Mouse (Mus musculus) MEL (cell line): Measurements from ENCODE around the gene Fbxl12.

Source experiments
- CTCF ChIP-seq, 3 experiments: IDR thresholded peaks in 2 of 3; conservative IDR thresholded peaks in 1 of 3; 2 replicates each; pipeline ENCODE4 v1.5.1; 2011 to 2012; ENCODE audit warnings: low read length in 3 of 3, low read depth in 2 of 3, mild to moderate bottlenecking in 2 of 3, improper control_type of control experiment in 1 of 3, inconsistent platforms in 1 of 3, mixed read lengths in 1 of 3, moderate library complexity in 1 of 3; ENCODE audit not compliant: control insufficient read depth in 1 of 3, insufficient read depth in 1 of 3, poor library complexity in 1 of 3, severe bottlenecking in 1 of 3
- ETS1 ChIP-seq: IDR thresholded peaks from 2 replicates; pipeline ENCODE4 v1.6.1; 2012; ENCODE audit warnings: low read depth, mild to moderate bottlenecking, inconsistent platforms, low read length, improper control_type of control experiment, moderate library complexity
- GATA1 ChIP-seq: IDR thresholded peaks from 2 replicates; pipeline ENCODE4 v1.6.1; 2011; ENCODE audit warnings: low read depth, low read length, improper control_type of control experiment
- POLR2A ChIP-seq, 2 experiments: IDR thresholded peaks; 2 replicates each; pipeline ENCODE4 v1.6.1; 2011 to 2012; ENCODE audit warnings: low read length in 2 of 2, mild to moderate bottlenecking in 2 of 2, control low read depth in 1 of 2, improper control_type of control experiment in 1 of 2, low read depth in 1 of 2, moderate library complexity in 1 of 2; ENCODE audit not compliant: control insufficient read depth in 1 of 2, insufficient read depth in 1 of 2, poor library complexity in 1 of 2
- RCOR1 ChIP-seq: IDR thresholded peaks from 2 replicates; pipeline ENCODE4 v1.6.1; 2012; ENCODE audit warnings: low read depth, mild to moderate bottlenecking, inconsistent platforms, low read length, improper control_type of control experiment
- TBP ChIP-seq: IDR thresholded peaks from 2 replicates; pipeline ENCODE4 v1.8.0; 2011; ENCODE audit warnings: low read depth, low read length, improper control_type of control experiment
- ZMIZ1 ChIP-seq: IDR thresholded peaks from 2 replicates; pipeline ENCODE4 v1.6.1; 2012; ENCODE audit warnings: low read depth, mild to moderate bottlenecking, inconsistent platforms, low read length, improper control_type of control experiment, moderate library complexity
- ZNF384 ChIP-seq: IDR thresholded peaks from 2 replicates; pipeline ENCODE4 v1.6.1; 2012; ENCODE audit warnings: low read depth, mild to moderate bottlenecking, inconsistent platforms, low read length, improper control_type of control experiment

DNA sequence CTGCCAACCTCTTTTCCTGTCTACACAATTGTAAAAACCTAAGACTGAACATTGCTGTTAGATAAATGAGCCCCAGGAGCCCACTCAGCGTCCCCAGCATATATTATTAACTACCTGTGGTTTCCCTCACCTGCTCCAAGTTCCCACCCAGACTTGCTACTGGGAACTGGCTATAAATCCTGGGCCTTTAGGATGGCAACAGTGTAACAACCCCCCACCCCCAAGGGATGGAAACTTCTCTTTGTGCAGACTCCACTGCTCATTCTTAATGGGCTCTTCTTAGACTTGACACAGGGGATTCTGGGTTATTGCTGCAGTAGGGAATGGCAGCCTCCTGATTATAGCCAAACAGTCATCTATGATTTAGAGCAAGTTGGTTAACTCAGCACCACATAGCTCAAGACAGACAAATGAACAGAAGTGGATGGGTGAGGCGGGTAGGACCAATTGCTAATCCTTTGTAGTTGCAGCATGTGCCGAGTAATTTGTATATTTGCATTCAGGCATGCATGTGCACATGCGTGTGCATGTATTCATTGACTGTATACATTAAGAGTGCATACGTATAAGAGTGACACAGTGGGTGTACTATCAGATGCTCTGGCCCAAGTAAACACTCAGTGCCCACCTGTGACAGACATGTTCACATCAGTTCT, 20.5 kb upstream of the Fbxl12 start:
- TF ChIP-seq ZNF384, result no peak
- no peak for TF ChIP-seq CTCF (IDR thresholded peaks at IDR 0.05 in 2 of 3, conservative IDR thresholded peaks at IDR 0.05 in 1 of 3; ENCODE audit: control insufficient read depth in 1 of 3, insufficient read depth in 1 of 3, low read depth in 2 of 3, low read length in 3 of 3, poor library complexity in 1 of 3, severe bottlenecking in 1 of 3)
- TF ChIP-seq TBP, result no peak
- TF ChIP-seq ETS1, result no peak
- TF ChIP-seq RCOR1, result no peak
- no peak for TF ChIP-seq GATA1
- TF ChIP-seq POLR2A (IDR thresholded peaks at IDR 0.05; ENCODE audit: control insufficient read depth in 1 of 2, insufficient read depth in 1 of 2, low read depth in 1 of 2, low read length in 2 of 2, poor library complexity in 1 of 2), result peak in 1 of 2 experiments; percentile 34; a peak in 2 of 4 replicates
- no peak for TF ChIP-seq ZMIZ1
